Mouse (Mus musculus) spleen, adult 2 months (tissue): Measurements from ENCODE around the gene Zkscan17. TPM values are rescaled to one million over a fixed set of nuclear protein-coding genes. Genes with fewer than 3 reads are reported as not detected.
"Not testable (repeated sequence)": the region's sequence is repeated elsewhere in the genome, so short reads cannot be mapped to it uniquely, and the experiment has no call there.

Experiments
- DNase-seq, 2 experiments: peaks; one replicate each; pipeline versions ENCODE4 v3.0.0 to v3.0.0-alpha.2; 2012 to 2021; ENCODE audit warnings: low spot score in 2 of 2, low read depth in 1 of 2
- H3K27ac ChIP-seq: fragments of 200-500 bp; 2 replicates; pipeline ENCODE4 v1.5.1; 2012; ENCODE audit warnings: low read length, inconsistent platforms; ENCODE audit not compliant: insufficient read depth
- H3K27me3 ChIP-seq: fragments of 200-500 bp; 2 replicates; pipeline ENCODE4 v1.6.1; 2012; ENCODE audit warnings: mild to moderate bottlenecking, moderate library complexity, low read length, inconsistent platforms; ENCODE audit not compliant: control insufficient read depth, insufficient read depth
- H3K36me3 ChIP-seq: fragments of 200-500 bp; 2 replicates; pipeline ENCODE4 v1.6.1; 2012; ENCODE audit warnings: mild to moderate bottlenecking, low read length, inconsistent platforms; ENCODE audit not compliant: control insufficient read depth, insufficient read depth
- H3K4me1 ChIP-seq: fragments of 200-500 bp; 2 replicates; pipeline ENCODE4 v1.6.1; 2011; ENCODE audit warnings: inconsistent platforms; ENCODE audit not compliant: control insufficient read depth, insufficient read depth, insufficient read length
- H3K4me3 ChIP-seq: fragments of 200-500 bp; 2 replicates; pipeline ENCODE4 v1.5.1; 2011; ENCODE audit warnings: mild to moderate bottlenecking, inconsistent platforms; ENCODE audit not compliant: insufficient read depth, insufficient read length; ENCODE audit errors: extremely low read depth
- CTCF ChIP-seq: fragments of 200-500 bp; IDR thresholded peaks from 2 replicates; pipeline ENCODE4 v1.5.1; 2011; ENCODE audit warnings: mild to moderate bottlenecking, inconsistent platforms; ENCODE audit not compliant: insufficient read depth, insufficient read length, insufficient replicate concordance; ENCODE audit errors: extremely low read depth
- POLR2A ChIP-seq: fragments of 200-500 bp; IDR thresholded peaks from 2 replicates; pipeline ENCODE4 v1.6.1; 2011; ENCODE audit warnings: low read depth, low read length, inconsistent platforms
- WGBS: fragments of 180-500 bp; shearing (Covaris S2); methylation state at CpG from one replicate; pipeline ENCODE4 v1.1.7; 2018; 5-methylcytosine and 5-hydroxymethylcytosine counted together
- polyA plus RNA-seq: library from polyadenylated mRNA; depleted of rRNA; stranded (reverse); fragments of >200 nt; gene quantifications from 2 replicates; pipeline ENCODE4 v1.2.3, GENCODE M21; 2012; rRNA removed

Zkscan17 gene
- 8.8 TPM in 2 replicates for polyA plus RNA-seq

DNA sequence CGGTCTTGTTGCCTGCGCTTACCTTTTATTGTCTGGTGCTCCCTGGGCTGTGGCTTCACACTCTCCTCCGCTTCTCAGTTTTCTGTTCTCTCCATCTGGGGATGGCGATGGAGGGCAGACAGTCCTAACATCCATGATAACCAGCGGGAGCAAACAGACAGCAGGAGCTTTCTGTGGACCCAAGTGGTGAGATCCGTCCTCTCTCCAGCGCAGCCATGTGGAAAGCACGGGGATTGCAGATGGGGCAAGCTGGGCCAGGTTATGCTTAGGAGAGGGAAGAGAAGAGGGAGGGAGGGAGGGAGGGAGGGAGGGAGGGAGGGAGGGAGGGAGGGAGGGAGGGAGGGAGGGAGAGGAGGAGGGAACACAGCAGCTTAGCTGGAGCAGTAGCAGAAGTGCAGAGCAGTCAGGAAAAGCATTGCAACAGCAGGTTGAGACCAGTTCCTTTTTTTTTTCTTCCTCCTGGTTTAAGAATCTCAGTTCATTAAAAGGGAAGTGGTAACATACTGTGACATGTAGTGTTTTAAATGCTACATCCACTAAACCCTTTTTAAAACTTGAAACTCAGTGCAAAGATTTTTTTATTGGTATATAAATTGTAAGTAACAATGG, at the start of gene Zkscan17:
TSS of gene Zkscan17 (minus strand) at position 280 of the 609 bp plus-strand sequence.
- no peak for DNase-seq
- WGBS, result 61% methylated on average over 8 of the region's 8 CpGs
- H3K4me1 ChIP-seq, result no peaks in the 10 kb centered on the region
- no peaks in the 10 kb centered on the region for H3K27me3 ChIP-seq
- H3K4me3 ChIP-seq, result no peak within 1 kb of the TSS
- H3K36me3 ChIP-seq, result no peaks in the 10 kb centered on the region
- TF ChIP-seq POLR2A, result no peak
- TF ChIP-seq CTCF, result no peak
- no peak within 1 kb of the TSS for H3K27ac ChIP-seq

DNA sequence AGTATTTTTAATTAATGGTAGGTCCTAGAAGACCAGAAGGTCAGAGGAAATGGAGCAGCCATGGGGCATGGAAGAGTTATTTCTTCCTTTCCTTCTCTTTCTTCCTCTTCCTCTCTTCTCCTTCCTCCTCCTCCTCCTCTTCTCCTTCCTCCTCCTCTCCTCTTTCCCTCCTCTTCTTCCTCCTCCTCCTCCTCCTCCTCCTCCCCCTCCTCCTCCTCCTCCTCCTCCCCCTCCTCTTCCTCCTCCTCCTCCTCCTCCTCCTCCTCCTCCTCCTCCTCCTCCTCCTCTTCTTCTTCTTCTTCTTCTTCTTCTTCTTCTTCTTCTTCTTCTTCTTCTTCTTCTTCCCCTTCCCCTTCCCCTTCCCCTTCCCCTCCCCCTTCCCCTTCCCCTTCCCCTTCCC, 49.6 kb upstream of the Zkscan17 start, which contains the start of gene Olfr222:
TSS of gene Olfr222 (minus strand) at position 101 of the 400 bp plus-strand sequence.
- not testable (repeated sequence) for DNase-seq, H3K36me3 ChIP-seq, H3K4me1 ChIP-seq, H3K27ac ChIP-seq, H3K4me3 ChIP-seq, H3K27me3 ChIP-seq

DNA sequence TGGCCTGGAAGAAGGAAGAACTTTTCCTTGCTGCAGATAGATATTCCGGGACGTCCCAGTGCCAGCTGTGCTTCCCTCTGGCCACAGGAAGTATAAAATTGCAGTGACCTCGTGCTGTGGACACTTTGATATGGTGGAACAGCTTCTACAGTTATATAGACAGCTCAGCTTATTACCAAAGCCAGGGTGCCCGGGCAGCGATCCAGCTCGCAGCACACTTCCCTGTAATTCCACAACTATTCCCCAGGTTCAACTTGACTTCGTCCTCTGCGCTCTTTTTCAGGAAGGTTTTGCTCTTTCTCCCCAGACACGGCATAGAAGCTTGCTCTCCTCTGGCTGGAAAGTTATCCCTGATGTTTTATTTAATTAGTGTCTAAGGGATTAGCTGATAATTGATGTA, 49.2 kb upstream of the Zkscan17 start:
- H3K4me1 ChIP-seq, result no peaks in the 10 kb centered on the region
- no peak for TF ChIP-seq CTCF
- TF ChIP-seq POLR2A, result no peak
- H3K4me3 ChIP-seq, result no peak overlapping the region
- no peaks in the 10 kb centered on the region; the same call in 1 of the 2 replicates for H3K27me3 ChIP-seq
- WGBS, result 49% methylated on average over 9 of the region's 9 CpGs
- H3K36me3 ChIP-seq, result no peaks in the 10 kb centered on the region
- no peak overlapping the region for H3K27ac ChIP-seq
- no peak for DNase-seq

DNA sequence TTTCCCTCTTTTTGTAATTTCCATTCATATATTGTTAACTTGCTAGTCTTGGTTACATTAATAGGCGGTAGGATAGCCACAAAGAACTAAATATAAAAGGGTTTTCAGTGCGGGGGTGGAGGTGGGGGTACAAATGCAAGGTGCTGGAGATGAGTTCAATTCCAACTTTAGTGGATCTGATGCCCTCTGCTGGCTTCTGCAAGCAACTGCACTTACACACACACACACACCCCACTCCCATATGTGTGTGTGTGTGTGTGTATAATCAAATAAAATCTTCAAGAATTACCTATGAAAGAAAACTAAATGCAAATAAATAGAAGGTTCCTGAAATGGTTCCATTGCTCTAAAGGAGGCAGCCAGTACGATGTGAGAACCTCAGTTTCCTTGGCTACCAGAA, 42.8 kb upstream of the Zkscan17 start:
- H3K4me3 ChIP-seq, result no peak overlapping the region
- 38% methylated on average over 3 of the region's 3 CpGs for WGBS
- no peaks in the 10 kb centered on the region; the same call in 1 of the 2 replicates for H3K4me1 ChIP-seq
- H3K27me3 ChIP-seq, result no peaks in the 10 kb centered on the region
- no peaks in the 10 kb centered on the region for H3K36me3 ChIP-seq
- no peak overlapping the region for H3K27ac ChIP-seq
- TF ChIP-seq POLR2A (no peak), CTCF (peak; percentile 21; the same call in 1 of the 2 replicates)
- DNase-seq, result no peak

DNA sequence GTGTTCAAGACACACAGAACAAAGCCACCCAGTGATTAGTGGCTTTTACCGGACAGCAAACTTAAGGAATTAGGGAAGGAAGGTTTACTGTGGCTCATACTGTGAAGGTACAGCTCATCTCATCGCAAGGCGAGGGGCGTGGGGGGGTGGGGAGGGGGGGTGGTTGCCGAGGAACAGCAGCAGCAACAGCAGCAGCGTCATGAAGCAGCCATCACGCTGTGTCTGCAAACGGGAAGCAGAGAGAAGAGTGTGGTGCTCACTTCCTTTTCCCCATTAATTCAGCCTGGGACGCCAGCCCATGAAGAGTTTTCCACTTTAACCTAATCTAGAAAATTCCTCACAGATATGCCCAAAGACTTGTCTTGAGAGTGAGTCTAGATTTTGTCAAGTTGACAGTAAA, 36.3 kb upstream of the Zkscan17 start:
- Histone ChIP-seq H3K4me1 (no peaks in the 10 kb centered on the region; the same call in 1 of the 2 replicates), H3K36me3 (no peaks in the 10 kb centered on the region), H3K27ac (no peak overlapping the region), H3K27me3 (no peaks in the 10 kb centered on the region), H3K4me3 (no peak overlapping the region)
- no peak for DNase-seq
- WGBS, result 57% methylated on average over 9 of the region's 9 CpGs
- no peak for TF ChIP-seq POLR2A
- no peak for TF ChIP-seq CTCF

DNA sequence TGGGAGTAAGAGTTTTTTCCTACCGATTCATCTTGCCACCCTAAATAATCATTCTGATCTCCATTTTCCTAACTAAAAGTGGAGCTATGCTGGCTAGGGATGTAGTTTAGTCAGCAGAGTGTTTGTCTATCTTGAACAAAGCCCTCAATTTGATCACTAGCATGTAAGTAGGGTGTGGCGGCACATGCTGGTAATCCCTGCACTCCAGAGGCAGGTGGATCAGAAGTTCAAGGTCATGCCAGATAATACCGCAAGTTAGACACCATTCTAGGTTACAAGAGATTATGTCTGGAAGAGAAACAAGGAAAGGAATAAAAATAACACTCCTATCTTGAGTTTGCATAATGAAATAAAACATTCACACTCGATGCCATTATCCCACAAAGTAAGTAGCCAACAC, 35.8 kb upstream of the Zkscan17 start:
- H3K27ac ChIP-seq, result no peak overlapping the region
- no peaks in the 10 kb centered on the region for H3K27me3 ChIP-seq
- no peak overlapping the region for H3K4me3 ChIP-seq
- no peak for DNase-seq
- H3K36me3 ChIP-seq, result no peaks in the 10 kb centered on the region
- TF ChIP-seq CTCF, result no peak
- no peak for TF ChIP-seq POLR2A
- H3K4me1 ChIP-seq, result no peaks in the 10 kb centered on the region; the same call in 1 of the 2 replicates
- WGBS, result 94% methylated on average over 4 of the region's 4 CpGs

DNA sequence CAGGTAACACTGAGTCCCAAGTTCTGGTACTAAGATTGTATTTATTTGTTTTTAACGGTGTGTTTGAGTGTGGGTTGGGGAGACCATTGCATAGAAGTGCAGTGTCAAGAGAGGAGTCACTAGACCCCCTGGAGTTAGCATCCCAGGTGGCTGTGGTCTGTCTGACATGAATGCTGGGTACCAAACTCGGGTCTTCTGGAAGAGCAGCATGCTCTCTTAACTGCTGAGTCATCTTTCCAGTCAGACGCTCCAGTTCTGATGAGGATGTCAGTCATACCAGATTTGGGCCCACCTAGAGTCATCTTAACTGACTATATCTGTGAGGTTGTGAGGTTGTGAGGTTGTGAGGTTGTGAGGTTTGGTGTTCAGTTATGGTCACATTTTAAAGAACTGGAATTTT, 34.4 kb upstream of the Zkscan17 start:
- Histone ChIP-seq H3K27me3 (no peaks in the 10 kb centered on the region), H3K27ac (no peak overlapping the region), H3K4me3 (no peak overlapping the region), H3K4me1 (no peaks in the 10 kb centered on the region), H3K36me3 (no peaks in the 10 kb centered on the region)
- WGBS, result 58% methylated on average over 3 of the region's 3 CpGs
- TF ChIP-seq CTCF (no peak), POLR2A (no peak)
- no peak for DNase-seq
